Mouse (Mus musculus): ENCODE results near the gene Mtr. TPM values are rescaled to one million over a fixed set of nuclear protein-coding genes. Genes with fewer than 3 reads are reported as not detected.

Gene Mtr
- polyA plus RNA-seq, 1 experiment, result 9.8 TPM

GRCm38 (mm10) chr13:12188804-12189203, 69.1 kb downstream of the Mtr start:
- peaks cover 4% of the 10 kb centered on the region for H3K36me3 ChIP-seq (ENCODE audit: control insufficient read depth, insufficient read depth, low read length)
- TF ChIP-seq CTCF (IDR thresholded peaks at IDR 0.05; ENCODE audit: control insufficient read depth, insufficient read depth, insufficient replicate concordance, low read depth, low read length), result no peak
- no peak for TF ChIP-seq POLR2A (IDR thresholded peaks at IDR 0.05; ENCODE audit: control insufficient read depth, low read depth, low read length)
- H3K27me3 ChIP-seq (ENCODE audit: control insufficient read depth, insufficient read depth, low read length), result no peaks in the 10 kb centered on the region
- no peak overlapping the region for H3K27ac ChIP-seq (ENCODE audit: control insufficient read depth, insufficient read depth, low read depth, low read length)
- H3K4me1 ChIP-seq (ENCODE audit: control insufficient read depth, insufficient read depth, low read length), result no peaks in the 10 kb centered on the region
- H3K4me3 ChIP-seq (ENCODE audit: control insufficient read depth, low read depth, low read length), result no peak overlapping the region

- no peak for TF ChIP-seq CTCF (IDR thresholded peaks at IDR 0.05; ENCODE audit: control insufficient read depth, insufficient read depth, insufficient replicate concordance, low read depth, low read length)
- TF ChIP-seq POLR2A (IDR thresholded peaks at IDR 0.05; ENCODE audit: control insufficient read depth, low read depth, low read length), result no peak
- Histone ChIP-seq H3K27ac (ENCODE audit: control insufficient read depth, insufficient read depth, low read depth, low read length) (no peak overlapping the region), H3K4me3 (ENCODE audit: control insufficient read depth, low read depth, low read length) (no peak overlapping the region), H3K27me3 (ENCODE audit: control insufficient read depth, insufficient read depth, low read length) (no peaks in the 10 kb centered on the region), H3K4me1 (ENCODE audit: control insufficient read depth, insufficient read depth, low read length) (no peaks in the 10 kb centered on the region), H3K36me3 (ENCODE audit: control insufficient read depth, insufficient read depth, low read length) (no peaks in the 10 kb centered on the region)
Measured at GRCm38 (mm10) chr13:12179481-12179880, 78.4 kb downstream of the Mtr start.

- no peaks in the 10 kb centered on the region for H3K36me3 ChIP-seq (ENCODE audit: control insufficient read depth, insufficient read depth, low read length)
- TF ChIP-seq CTCF (IDR thresholded peaks at IDR 0.05; ENCODE audit: control insufficient read depth, insufficient read depth, insufficient replicate concordance, low read depth, low read length) (no peak), POLR2A (IDR thresholded peaks at IDR 0.05; ENCODE audit: control insufficient read depth, low read depth, low read length) (no peak)
- H3K27me3 ChIP-seq (ENCODE audit: control insufficient read depth, insufficient read depth, low read length), result no peaks in the 10 kb centered on the region
- no peaks in the 10 kb centered on the region for H3K4me1 ChIP-seq (ENCODE audit: control insufficient read depth, insufficient read depth, low read length)
- no peak overlapping the region for H3K4me3 ChIP-seq (ENCODE audit: control insufficient read depth, low read depth, low read length)
- no peak overlapping the region for H3K27ac ChIP-seq (ENCODE audit: control insufficient read depth, insufficient read depth, low read depth, low read length)
Measured at GRCm38 (mm10) chr13:12176761-12177160, 81.2 kb downstream of the Mtr start.

GRCm38 (mm10) chr13:12175988-12176736, 81.8 kb downstream of the Mtr start:
- Histone ChIP-seq H3K4me3 (ENCODE audit: control insufficient read depth, low read depth, low read length) (no peak overlapping the region), H3K36me3 (ENCODE audit: control insufficient read depth, insufficient read depth, low read length) (no peaks in the 10 kb centered on the region), H3K27ac (ENCODE audit: control insufficient read depth, insufficient read depth, low read depth, low read length) (no peak overlapping the region), H3K27me3 (ENCODE audit: control insufficient read depth, insufficient read depth, low read length) (no peaks in the 10 kb centered on the region), H3K4me1 (ENCODE audit: control insufficient read depth, insufficient read depth, low read length) (no peaks in the 10 kb centered on the region)
- TF ChIP-seq CTCF (IDR thresholded peaks at IDR 0.05; ENCODE audit: control insufficient read depth, insufficient read depth, insufficient replicate concordance, low read depth, low read length) (no peak), POLR2A (IDR thresholded peaks at IDR 0.05; ENCODE audit: control insufficient read depth, low read depth, low read length) (no peak)

- TF ChIP-seq POLR2A (IDR thresholded peaks at IDR 0.05; ENCODE audit: control insufficient read depth, low read depth, low read length) (no peak), CTCF (IDR thresholded peaks at IDR 0.05; ENCODE audit: control insufficient read depth, insufficient read depth, insufficient replicate concordance, low read depth, low read length) (no peak)
- Histone ChIP-seq H3K27ac (ENCODE audit: control insufficient read depth, insufficient read depth, low read depth, low read length) (no peak overlapping the region), H3K27me3 (ENCODE audit: control insufficient read depth, insufficient read depth, low read length) (no peaks in the 10 kb centered on the region), H3K36me3 (ENCODE audit: control insufficient read depth, insufficient read depth, low read length) (no peaks in the 10 kb centered on the region), H3K4me1 (ENCODE audit: control insufficient read depth, insufficient read depth, low read length) (no peaks in the 10 kb centered on the region), H3K4me3 (ENCODE audit: control insufficient read depth, low read depth, low read length) (no peak overlapping the region)
Measured at GRCm38 (mm10) chr13:12167276-12167675, 90.6 kb downstream of the Mtr start.

- TF ChIP-seq POLR2A (IDR thresholded peaks at IDR 0.05; ENCODE audit: control insufficient read depth, low read depth, low read length), result no peak
- TF ChIP-seq CTCF (IDR thresholded peaks at IDR 0.05; ENCODE audit: control insufficient read depth, insufficient read depth, insufficient replicate concordance, low read depth, low read length), result no peak
- no peaks in the 10 kb centered on the region for H3K27me3 ChIP-seq (ENCODE audit: control insufficient read depth, insufficient read depth, low read length)
- no peaks in the 10 kb centered on the region for H3K36me3 ChIP-seq (ENCODE audit: control insufficient read depth, insufficient read depth, low read length)
- H3K4me3 ChIP-seq (ENCODE audit: control insufficient read depth, low read depth, low read length), result no peak overlapping the region
- H3K27ac ChIP-seq (ENCODE audit: control insufficient read depth, insufficient read depth, low read depth, low read length), result no peak overlapping the region
- H3K4me1 ChIP-seq (ENCODE audit: control insufficient read depth, insufficient read depth, low read length), result no peaks in the 10 kb centered on the region
Measured at GRCm38 (mm10) chr13:12166386-12166785, 91.5 kb downstream of the Mtr start.

GRCm38 (mm10) chr13:12165461-12166058, 92.4 kb downstream of the Mtr start:
- Histone ChIP-seq H3K4me1 (ENCODE audit: control insufficient read depth, insufficient read depth, low read length) (no peaks in the 10 kb centered on the region), H3K36me3 (ENCODE audit: control insufficient read depth, insufficient read depth, low read length) (no peaks in the 10 kb centered on the region), H3K27me3 (ENCODE audit: control insufficient read depth, insufficient read depth, low read length) (no peaks in the 10 kb centered on the region), H3K4me3 (ENCODE audit: control insufficient read depth, low read depth, low read length) (no peak overlapping the region), H3K27ac (ENCODE audit: control insufficient read depth, insufficient read depth, low read depth, low read length) (no peak overlapping the region)
- no peak for TF ChIP-seq POLR2A (IDR thresholded peaks at IDR 0.05; ENCODE audit: control insufficient read depth, low read depth, low read length)
- TF ChIP-seq CTCF (IDR thresholded peaks at IDR 0.05; ENCODE audit: control insufficient read depth, insufficient read depth, insufficient replicate concordance, low read depth, low read length), result no peak

Data from testis, adult 2 months (tissue).